ENCODE assay signal across 14 mouse cellular contexts in the genomic region with DNA sequence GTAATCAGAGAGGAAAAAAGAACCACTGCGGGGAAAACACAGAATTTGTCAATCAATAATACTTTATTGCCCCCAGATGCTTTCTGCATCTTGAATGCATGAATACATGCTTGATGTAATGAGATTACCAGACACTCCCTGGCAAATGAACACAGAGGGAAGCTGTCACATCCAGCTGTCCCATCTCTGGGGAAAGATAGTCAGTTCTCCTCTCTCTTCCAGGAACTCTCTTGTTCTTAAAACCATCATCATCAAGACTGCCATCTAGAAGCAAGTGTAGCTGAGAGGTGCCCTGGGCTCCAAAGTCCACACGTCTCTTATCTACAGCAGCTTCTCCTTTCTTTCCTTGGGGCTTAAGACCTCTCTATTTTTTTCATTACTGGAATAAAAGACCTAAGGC. TPM values are rescaled to one million over a fixed set of nuclear protein-coding genes. Genes with fewer than 3 reads are reported as not detected.
"Had no signal": no experiment of that assay in that cellular context is flagged by ENCODE, and none has a peak within 500 bp of the region (broad histone marks: within the 10 kb centered on the region; RNA-seq: fewer than 3 reads in every experiment).

No protein-coding gene starts in this region.

- H3K27ac ChIP-seq: kidney, embryonic 15.5 days; left cerebral cortex, adult 2 months; liver, embryonic 15.5 days; midbrain, embryonic 13.5 days had no signal

- H3K4me3 ChIP-seq: kidney, embryonic 15.5 days; left cerebral cortex, adult 2 months; limb, embryonic 10.5 days; liver, embryonic 15.5 days; midbrain, embryonic 13.5 days had no signal

- H3K36me3 ChIP-seq: kidney, embryonic 15.5 days; limb, embryonic 10.5 days; liver, embryonic 15.5 days had no signal

- DNase-seq: kidney, postnatal 25 days; lung, adult 2 months; lung, postnatal 14 days; spleen, adult 18-20 months; thymus, adult 18-20 months; thymus, postnatal 14 days had no signal

- H3K9me3 ChIP-seq: kidney, embryonic 15.5 days; limb, embryonic 10.5 days; liver, embryonic 15.5 days; midbrain, embryonic 13.5 days had no signal

- H3K27me3 ChIP-seq: kidney, embryonic 15.5 days; liver, embryonic 15.5 days; midbrain, embryonic 13.5 days had no signal

- H3K4me2 ChIP-seq: kidney, embryonic 15.5 days; liver, embryonic 11.5 days; liver, embryonic 15.5 days; midbrain, embryonic 13.5 days had no signal

- H3K9ac ChIP-seq: kidney, embryonic 15.5 days; liver, embryonic 15.5 days; midbrain, embryonic 13.5 days had no signal

- ATAC-seq: midbrain, embryonic 13.5 days had no signal

- H3K4me1 ChIP-seq: liver, embryonic 15.5 days; midbrain, embryonic 13.5 days had no signal

RNA-seq across cellular contexts. Expression of a gene that starts 21.9 kb away (rescaled TPM):
- total RNA-seq: midbrain, postnatal 0 days had no signal
- polyA plus RNA-seq: stomach, embryonic 14.5 days had no signal
